Mouse (Mus musculus) adipocyte (in vitro differentiated cells): ENCODE results near the gene Fnbp1.
A peak's percentile ranks its signal among the peaks of the same experiment; 100 is the strongest.

Experiments used
- DNase-seq: peaks from one replicate; pipeline ENCODE4 v3.0.0-alpha.2; 2016; ENCODE audit warnings: low spot score

The Fnbp1 gene

GRCm38 (mm10) chr2:31124694-31125093 lies 17.1 kb downstream of the Fnbp1 start:
- DNase-seq = peak; percentile 33

GRCm38 (mm10) chr2:31123493-31123892 lies 18.3 kb downstream of the Fnbp1 start:
- no peak for DNase-seq

GRCm38 (mm10) chr2:31122806-31123205 lies 19.0 kb downstream of the Fnbp1 start:
- DNase-seq = peak; percentile 74

- DNase-seq = no peak
Observed at GRCm38 (mm10) chr2:31121131-31121693, 20.6 kb downstream of the Fnbp1 start.

GRCm38 (mm10) chr2:31119795-31120194 lies 22.0 kb downstream of the Fnbp1 start:
- DNase-seq = no peak

GRCm38 (mm10) chr2:31118639-31119380 lies 23.0 kb downstream of the Fnbp1 start:
- DNase-seq = no peak

- peak; percentile 44 for DNase-seq
Observed at GRCm38 (mm10) chr2:31118211-31118610, 23.6 kb downstream of the Fnbp1 start.

GRCm38 (mm10) chr2:31115943-31116731 lies 25.7 kb downstream of the Fnbp1 start:
- DNase-seq = no peak

- DNase-seq = no peak
Observed at GRCm38 (mm10) chr2:31115091-31115942, 26.5 kb downstream of the Fnbp1 start.

- DNase-seq = no peak
Observed at GRCm38 (mm10) chr2:31114205-31114604, 27.6 kb downstream of the Fnbp1 start.

- DNase-seq = no peak
Observed at GRCm38 (mm10) chr2:31111685-31112084, 30.1 kb downstream of the Fnbp1 start.

- DNase-seq = no peak
Observed at GRCm38 (mm10) chr2:31109960-31110548, 31.8 kb downstream of the Fnbp1 start.

GRCm38 (mm10) chr2:31108186-31108585 lies 33.6 kb downstream of the Fnbp1 start:
- DNase-seq = no peak

GRCm38 (mm10) chr2:31106621-31107320 lies 35.0 kb downstream of the Fnbp1 start:
- DNase-seq = no peak

GRCm38 (mm10) chr2:31106004-31106403 lies 35.8 kb downstream of the Fnbp1 start:
- no peak for DNase-seq

GRCm38 (mm10) chr2:31105279-31105678 lies 36.5 kb downstream of the Fnbp1 start:
- DNase-seq = no peak

GRCm38 (mm10) chr2:31103321-31103720 lies 38.5 kb downstream of the Fnbp1 start:
- no peak for DNase-seq

GRCm38 (mm10) chr2:31101285-31101684 lies 40.5 kb downstream of the Fnbp1 start:
- DNase-seq = no peak

GRCm38 (mm10) chr2:31099079-31099478 lies 42.7 kb downstream of the Fnbp1 start:
- peak; percentile 28 for DNase-seq

- DNase-seq = no peak
Observed at GRCm38 (mm10) chr2:31098616-31099015, 43.2 kb downstream of the Fnbp1 start.

- no peak for DNase-seq
Observed at GRCm38 (mm10) chr2:31097276-31097675, 44.5 kb downstream of the Fnbp1 start.
